Mouse (Mus musculus) adrenal gland, postnatal 36 days (tissue): ENCODE data around the gene Slc35d1. TPM values are rescaled to one million over a fixed set of nuclear protein-coding genes. Genes with fewer than 3 reads are reported as not detected.
"Not testable (repeated sequence)": the region's sequence is repeated elsewhere in the genome, so short reads cannot be mapped to it uniquely, and the experiment has no call there.

Experiments used
- DNase-seq, 2 experiments: peaks; one replicate each; pipeline ENCODE4 v3.0.0; 2021; ENCODE audit warnings: mixed read lengths in 1 of 2
- total RNA-seq, 2 experiments: library from RNA; stranded (reverse); gene quantifications; 2 replicates each; pipeline ENCODE4 v1.2.3; 2021

The Slc35d1 gene
- total RNA-seq, 2 experiments from 2014 or later, result 16.0 to 17.0 TPM

DNA sequence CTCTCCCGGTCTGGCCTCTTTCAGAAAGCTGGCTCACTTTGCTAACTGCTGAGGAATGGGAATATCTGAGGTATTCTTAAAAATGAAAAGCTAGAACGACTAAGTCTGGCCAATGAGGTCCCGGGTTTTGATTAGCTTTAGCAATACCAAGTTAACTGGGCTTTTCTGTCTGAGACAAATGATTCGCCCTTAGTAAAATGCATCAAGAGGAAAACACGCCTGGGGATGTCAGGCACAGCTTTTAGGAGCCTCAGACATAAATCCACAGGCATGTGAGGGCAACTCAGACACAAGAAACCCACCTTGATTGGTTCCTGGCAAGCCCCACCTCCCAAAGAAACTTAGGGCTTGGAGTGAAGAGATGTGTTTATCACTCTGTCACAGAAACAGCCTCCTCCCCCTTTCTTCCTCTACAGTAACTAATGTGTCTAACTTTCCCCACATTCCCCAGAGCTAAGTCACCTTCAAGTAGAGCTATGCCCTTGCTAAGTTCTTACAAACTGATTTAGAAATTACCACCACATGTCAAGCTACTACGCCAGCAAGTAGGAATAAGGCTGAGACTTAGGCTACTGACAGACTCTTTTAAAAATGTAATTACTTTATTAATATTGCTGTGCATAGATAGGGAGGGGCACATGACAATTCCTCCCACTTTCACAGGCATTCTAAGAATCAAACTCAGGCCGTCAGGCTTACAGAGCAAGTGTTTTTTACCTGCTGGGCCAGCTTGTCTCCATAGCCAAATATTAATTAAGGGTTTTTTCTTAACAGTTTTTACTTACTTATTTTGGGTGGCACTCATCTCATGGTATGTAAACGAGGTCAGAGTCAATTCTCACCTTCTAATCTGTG is 26.0 kb downstream of the Slc35d1 start:
- no peak for DNase-seq

- no peak for DNase-seq
Measured at GRCm38 (mm10) chr4:103180300-103180888, 34.6 kb downstream of the Slc35d1 start.

DNA sequence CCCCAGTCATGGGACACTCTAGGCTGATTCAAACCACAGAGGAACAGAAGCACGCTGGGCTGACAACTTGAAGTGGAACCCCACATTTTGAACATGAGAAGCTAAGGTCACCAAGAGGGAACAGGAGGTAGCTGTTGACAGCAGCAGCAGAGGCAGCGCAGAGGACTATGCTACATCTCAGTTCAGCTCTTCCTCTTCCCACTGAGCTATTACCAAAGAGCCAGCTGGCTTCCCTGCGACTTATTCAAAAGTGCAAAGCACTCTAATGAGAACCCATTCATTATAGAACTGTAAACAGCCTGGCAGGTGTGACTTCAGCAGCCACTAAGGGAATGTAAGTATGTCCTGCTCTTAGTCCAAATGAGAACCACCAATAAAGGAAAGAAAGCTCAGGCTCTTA is 35.4 kb downstream of the Slc35d1 start:
- no peak for DNase-seq

- DNase-seq, result peak in 1 of 2 experiments; percentile 43
Measured at GRCm38 (mm10) chr4:103178635-103179318, 36.2 kb downstream of the Slc35d1 start.

- no peak for DNase-seq
Measured at GRCm38 (mm10) chr4:103177681-103178080, 37.3 kb downstream of the Slc35d1 start.

GRCm38 (mm10) chr4:103174001-103174400 is 41.0 kb downstream of the Slc35d1 start:
- DNase-seq, result no peak

GRCm38 (mm10) chr4:103173507-103173906 is 41.5 kb downstream of the Slc35d1 start:
- no peak for DNase-seq

- no peak for DNase-seq
Measured at GRCm38 (mm10) chr4:103171256-103171655, 43.7 kb downstream of the Slc35d1 start.

DNA sequence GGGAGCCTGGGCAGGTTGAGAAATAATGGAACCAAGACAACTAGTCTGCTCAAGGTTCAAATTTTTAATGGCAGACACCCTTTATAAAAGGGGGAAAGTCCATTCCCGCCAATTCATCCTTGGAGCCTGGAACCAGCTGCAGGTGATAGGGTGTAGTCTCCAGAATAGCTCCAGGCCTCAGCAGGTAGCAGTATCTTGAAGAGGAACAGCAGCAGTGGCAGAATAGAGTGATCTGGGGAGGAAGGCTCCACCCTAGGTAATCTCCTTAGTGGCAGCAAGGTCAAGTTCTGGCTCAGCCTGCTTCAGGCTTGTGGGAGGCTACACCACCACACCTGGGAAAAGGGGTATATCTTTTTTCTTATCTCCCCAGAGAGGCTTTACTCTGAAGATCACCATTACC is 48.8 kb downstream of the Slc35d1 start:
- not testable (repeated sequence) for DNase-seq

GRCm38 (mm10) chr4:103158781-103159180 is 56.2 kb downstream of the Slc35d1 start:
- no peak for DNase-seq

- DNase-seq, result peak in 1 of 2 experiments; percentile 16
Measured at GRCm38 (mm10) chr4:103151946-103152345, 63.0 kb downstream of the Slc35d1 start.

GRCm38 (mm10) chr4:103146339-103146738 is 68.6 kb downstream of the Slc35d1 start:
- DNase-seq, result peak; percentile 81 to 88

DNA sequence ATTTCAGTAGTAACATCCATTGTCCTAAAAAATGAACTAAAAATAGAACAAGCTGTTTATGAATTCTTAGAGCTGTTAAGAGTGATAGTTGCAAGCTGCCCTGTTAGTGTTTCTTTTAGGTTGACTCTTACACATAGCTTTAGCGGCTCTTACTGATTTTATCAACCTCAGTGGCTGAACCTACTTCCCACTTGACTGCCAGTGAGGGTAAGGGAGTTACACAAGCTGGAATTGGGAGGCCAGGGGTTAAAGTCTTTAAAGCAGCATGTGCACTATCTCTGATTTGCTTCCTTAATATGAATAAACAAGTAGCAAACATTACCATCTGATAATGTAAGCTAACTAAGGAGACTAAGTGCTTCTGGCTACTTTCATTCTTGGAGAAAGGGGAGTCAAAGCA is 78.0 kb downstream of the Slc35d1 start:
- no peak for DNase-seq

DNA sequence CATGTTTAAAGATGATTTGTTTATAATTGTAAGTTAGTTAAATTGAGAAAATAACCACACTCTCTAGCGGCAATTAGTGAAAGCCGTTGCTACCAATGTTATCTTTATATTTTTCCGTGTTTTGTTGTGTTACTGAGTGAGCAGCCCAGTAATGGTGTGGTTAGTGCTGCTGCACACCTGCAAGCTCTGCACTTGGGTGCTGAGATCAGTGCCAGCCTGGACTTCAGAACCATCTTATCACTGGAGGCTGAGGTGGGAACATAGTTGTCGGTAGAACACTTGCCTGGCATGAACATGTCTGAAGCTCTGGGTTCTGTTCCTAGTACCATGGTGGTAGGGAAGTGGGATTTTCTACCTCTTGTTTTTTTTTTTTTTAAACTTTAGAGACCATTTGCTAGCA is 88.4 kb downstream of the Slc35d1 start:
- DNase-seq, result no peak

DNA sequence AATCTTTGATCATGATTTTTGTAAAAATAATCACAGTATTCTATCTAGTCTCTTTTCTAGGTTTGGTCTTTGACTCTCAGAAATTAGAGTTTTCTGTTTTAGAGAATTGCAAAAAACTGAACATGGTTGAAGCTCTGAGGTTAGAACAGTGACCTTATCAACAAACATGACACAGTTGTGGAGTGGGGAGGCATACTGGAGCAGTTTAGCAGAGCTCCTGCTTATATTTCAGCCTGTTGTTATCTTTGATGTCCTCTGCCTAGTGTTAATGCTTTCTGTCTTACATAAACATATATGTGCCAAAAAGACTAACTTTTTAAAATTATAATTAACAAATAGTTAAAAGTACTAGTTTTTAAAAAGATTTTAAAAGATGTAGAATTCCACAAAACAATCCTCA is 91.4 kb downstream of the Slc35d1 start:
- no peak for DNase-seq

GRCm38 (mm10) chr4:103123086-103123485 is 91.9 kb downstream of the Slc35d1 start:
- no peak for DNase-seq

DNA sequence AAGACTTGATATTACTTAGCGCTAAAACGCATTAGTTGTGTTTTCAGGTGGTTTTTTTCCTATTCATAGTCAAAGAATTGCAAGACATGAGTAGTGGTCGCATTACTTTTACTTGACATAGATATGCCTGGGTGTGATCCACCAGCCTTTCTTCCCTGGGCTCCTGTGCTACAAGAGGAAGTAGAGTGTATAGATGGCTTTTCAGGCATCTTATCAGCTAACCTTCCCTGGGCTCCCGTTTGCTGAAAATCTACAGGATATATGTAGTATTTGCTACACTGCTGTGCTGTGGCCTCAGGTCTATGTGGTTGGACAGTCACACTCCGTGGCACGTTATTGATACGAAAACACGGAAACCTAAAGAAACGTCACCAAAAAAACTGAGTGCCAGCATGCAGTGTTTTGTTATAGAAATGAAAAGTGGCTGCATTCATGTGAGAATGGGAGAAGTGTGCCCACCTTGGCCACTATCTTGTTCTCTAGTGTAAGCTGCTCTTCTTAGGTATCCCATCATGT is 94.0 kb downstream of the Slc35d1 start:
- no peak for DNase-seq

Other genes with a start within 250 kb of the Slc35d1 start
- not detected for gene Tctex1d1, start 236.6 kb downstream of the Slc35d1 start, total RNA-seq
- gene Insl5, start 188.3 kb downstream of the Slc35d1 start, total RNA-seq, result not detected
- 10 to 100 TPM; 57.0 to 59.2 TPM for gene Mier1, start 100.8 kb downstream of the Slc35d1 start, total RNA-seq
- 1 to 10 TPM; 4.0 to 6.9 TPM for gene Wdr78, start 100.6 kb downstream of the Slc35d1 start, total RNA-seq
- not detected for gene 4921539E11Rik, start 75.7 kb upstream of the Slc35d1 start, total RNA-seq
- 10 to 100 TPM; 21.5 to 23.0 TPM for gene Oma1, start 98.6 kb upstream of the Slc35d1 start, total RNA-seq